Mouse (Mus musculus) heart, postnatal 0 days (tissue): Measurements from ENCODE around the gene Armc5. TPM values are rescaled to one million over a fixed set of nuclear protein-coding genes. Genes with fewer than 3 reads are reported as not detected.

Experiments
- ATAC-seq: fragments of 200-750 bp; cut with Nextera tagmentation; 2 replicates; pipeline ENCODE4 v1.8.0; 2017; ENCODE audit warnings: low read depth, moderate number of reproducible peaks, moderate library complexity; ENCODE audit not compliant: insufficient read depth
- DNase-seq: peaks from one replicate; pipeline ENCODE4 v3.0.0-alpha.2; 2016; ENCODE audit warnings: low spot score
- H3K27ac ChIP-seq: fragments of 300-500 bp; sonication (generic); 2 replicates; pipeline ENCODE4 v1.5.1; 2014; ENCODE audit warnings: low read depth, mild to moderate bottlenecking
- H3K27me3 ChIP-seq: fragments of 300-500 bp; sonication (generic); 2 replicates; pipeline ENCODE4 v1.6.1; 2014; ENCODE audit warnings: low read length, mixed read lengths; ENCODE audit not compliant: control insufficient read depth, insufficient read depth
- H3K36me3 ChIP-seq: fragments of 300-500 bp; sonication (generic); replicated peaks from 2 replicates; pipeline ENCODE4 v1.6.1; 2014; ENCODE audit warnings: low read length, mixed read lengths; ENCODE audit not compliant: control insufficient read depth, insufficient read depth
- H3K4me1 ChIP-seq: fragments of 300-500 bp; sonication (generic); 2 replicates; pipeline ENCODE4 v1.6.1; 2014; ENCODE audit warnings: antibody characterized with exemption; ENCODE audit not compliant: control insufficient read depth, insufficient read depth
- H3K4me2 ChIP-seq: fragments of 300-500 bp; sonication (generic); 2 replicates; pipeline ENCODE4 v1.6.1; 2014; ENCODE audit warnings: low read depth, mild to moderate bottlenecking, low read length, moderate library complexity
- H3K4me3 ChIP-seq: fragments of 300-500 bp; sonication (generic); 2 replicates; pipeline ENCODE4 v1.5.1; 2014; ENCODE audit warnings: low read depth, low read length
- H3K9ac ChIP-seq: fragments of 300-500 bp; sonication (generic); replicated peaks from 2 replicates; pipeline ENCODE4 v1.6.1; 2014; ENCODE audit warnings: low read depth, low read length, mixed read lengths
- H3K9me3 ChIP-seq: fragments of 300-500 bp; sonication (generic); replicated peaks from 2 replicates; pipeline ENCODE4 v1.6.1; 2016; ENCODE audit warnings: low read length; ENCODE audit not compliant: control insufficient read depth
- CTCF ChIP-seq: IDR thresholded peaks from 2 replicates; pipeline ENCODE4 v1.5.1; 2016; ENCODE audit warnings: antibody characterized with exemption, control low read depth, low read depth
- EP300 ChIP-seq: IDR thresholded peaks from 2 replicates; pipeline ENCODE4 v1.6.1; 2016; ENCODE audit warnings: antibody characterized with exemption, low read depth
- WGBS: fragments of 180-500 bp; shearing (Covaris S2); extraction: QIAGEN DNeasy Blood & Tissue Kit; methylation state at CpG from one replicate; pipeline ENCODE4 v1.1.7; 2014; 5-methylcytosine and 5-hydroxymethylcytosine counted together
- polyA plus RNA-seq: library from polyadenylated mRNA; unstranded; fragments of >200 nt; fragmentation: Nextera tagmentation; extraction: Ambion mirVana; gene quantifications from 2 replicates; pipeline ENCODE4 v1.2.1, GENCODE M21; 2015
- total RNA-seq: library from RNA; depleted of rRNA; stranded (reverse); fragments of >200 nt; gene quantifications from 2 replicates; pipeline ENCODE4 v1.2.3, GENCODE M21; 2014; ENCODE audit warnings: low replicate concordance

Gene Armc5
- total and polyA plus RNA-seq, 2 experiments from 2014 or later: 8.9 to 18.9 TPM

DNA sequence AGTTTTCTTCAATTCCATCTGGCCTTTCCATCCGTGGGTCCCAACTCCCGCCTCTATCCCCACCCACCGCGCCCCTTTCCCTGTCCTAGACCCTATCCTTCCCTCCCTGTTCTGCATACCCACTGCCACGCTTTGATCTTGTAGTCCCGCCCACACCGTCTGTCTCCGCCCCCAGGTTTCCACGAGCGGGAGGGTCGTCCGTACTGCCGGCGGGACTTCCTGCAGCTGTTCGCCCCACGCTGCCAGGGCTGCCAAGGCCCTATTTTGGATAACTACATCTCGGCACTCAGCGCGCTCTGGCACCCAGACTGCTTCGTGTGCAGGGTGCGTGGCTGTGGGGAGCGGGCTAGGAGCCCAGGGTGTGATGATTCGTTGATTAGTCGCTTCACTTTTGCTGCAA is 15.5 kb downstream of the Armc5 start:
- Histone ChIP-seq H3K9me3 (no peaks in the 10 kb centered on the region), H3K27ac (no peak overlapping the region), H3K4me3 (no peak overlapping the region), H3K9ac (no peak overlapping the region), H3K36me3 (peaks cover 52% of the 10 kb centered on the region), H3K4me1 (peaks cover 25% of the 10 kb centered on the region), H3K27me3 (no peaks in the 10 kb centered on the region), H3K4me2 (no peak overlapping the region)
- no peak for ATAC-seq
- WGBS: 40% methylated on average over 24 of the region's 24 CpGs
- TF ChIP-seq CTCF: no peak
- TF ChIP-seq EP300: no peak
- DNase-seq: no peak

DNA sequence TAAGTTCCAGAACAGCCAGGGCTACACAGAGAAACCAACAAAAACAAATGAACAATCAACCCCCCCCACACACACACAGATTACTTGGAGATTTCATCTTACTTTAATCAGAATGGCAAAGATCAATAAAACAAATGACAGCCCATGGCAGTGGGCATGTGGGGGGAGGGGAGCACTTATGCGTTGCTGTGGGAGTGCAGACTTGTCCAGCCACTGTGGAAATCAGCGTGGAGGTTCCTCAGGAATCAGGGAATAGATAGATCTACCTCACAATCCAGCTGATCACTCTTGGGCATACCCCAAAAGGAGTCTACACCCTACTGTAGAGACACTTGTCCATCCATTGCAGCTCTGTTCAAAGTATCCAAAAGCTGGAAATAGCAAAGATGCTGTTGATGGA is 17.8 kb downstream of the Armc5 start:
- 65% methylated on average over 2 of the region's 2 CpGs for WGBS
- Histone ChIP-seq H3K4me3 (no peak overlapping the region), H3K4me1 (peaks cover 17% of the 10 kb centered on the region; the same call in 1 of the 2 replicates), H3K9me3 (no peaks in the 10 kb centered on the region), H3K9ac (no peak overlapping the region), H3K27ac (no peak overlapping the region), H3K4me2 (no peak overlapping the region), H3K27me3 (no peaks in the 10 kb centered on the region), H3K36me3 (peaks cover 40% of the 10 kb centered on the region)
- DNase-seq (no peak), ATAC-seq (no peak)
- TF ChIP-seq CTCF (no peak), EP300 (no peak)

GRCm38 (mm10) chr7:128255757-128256156 is 18.6 kb downstream of the Armc5 start:
- DNase-seq (no peak), ATAC-seq (no peak)
- Histone ChIP-seq H3K27me3 (no peaks in the 10 kb centered on the region), H3K36me3 (peaks cover 33% of the 10 kb centered on the region), H3K4me1 (peaks cover 17% of the 10 kb centered on the region; the same call in 1 of the 2 replicates), H3K9me3 (no peaks in the 10 kb centered on the region), H3K9ac (no peak overlapping the region), H3K27ac (no peak overlapping the region), H3K4me2 (no peak overlapping the region), H3K4me3 (no peak overlapping the region)
- WGBS: 81% methylated on average over 5 of the region's 5 CpGs
- TF ChIP-seq EP300 (no peak), CTCF (no peak)

DNA sequence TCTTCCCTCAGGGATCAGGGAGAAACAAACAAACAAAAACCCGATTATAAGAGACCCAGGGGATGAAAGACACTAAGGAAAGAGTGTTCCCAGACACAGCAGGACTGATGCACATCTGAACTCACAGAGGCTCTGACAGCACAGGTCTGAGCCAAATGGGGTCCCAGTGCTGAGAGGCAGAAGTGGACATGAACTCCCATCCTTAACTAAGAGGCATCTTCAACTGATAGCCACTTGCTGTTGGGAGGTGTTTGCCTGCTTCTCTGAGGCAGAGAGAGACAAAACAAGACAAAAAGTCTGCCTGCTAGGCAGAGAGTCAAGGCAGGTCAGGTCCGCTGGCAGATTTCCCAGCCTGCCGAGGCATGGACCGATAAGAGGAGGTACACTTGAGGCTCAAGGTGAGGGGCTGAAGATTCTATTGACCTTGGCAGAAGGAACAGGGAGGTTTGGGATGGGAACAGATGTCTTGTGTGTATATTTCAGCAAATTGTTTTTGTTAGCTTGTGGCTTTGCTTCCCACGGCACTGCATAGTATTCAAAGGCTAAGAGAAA is 19.7 kb downstream of the Armc5 start:
- Histone ChIP-seq H3K9me3 (no peaks in the 10 kb centered on the region), H3K27me3 (no peaks in the 10 kb centered on the region), H3K27ac (peak overlapping the region; percentile 19), H3K4me2 (0 out of 2 replicates have a peak overlapping the region, but pooled peaks have one; percentile 2), H3K4me3 (no peak overlapping the region), H3K36me3 (peaks cover 25% of the 10 kb centered on the region), H3K9ac (no peak overlapping the region), H3K4me1 (peaks cover 17% of the 10 kb centered on the region; the same call in 1 of the 2 replicates)
- no peak for TF ChIP-seq EP300
- TF ChIP-seq CTCF: no peak
- peak; percentile 55; the same call in 1 of the 2 replicates for ATAC-seq
- peak; percentile 58 for DNase-seq
- WGBS: 11% methylated on average over 5 of the region's 5 CpGs

GRCm38 (mm10) chr7:128265411-128265810 is 28.3 kb downstream of the Armc5 start, which contains the start of gene Slc5a2:
Slc5a2 (plus strand) TSS chr7:128265657.
- H3K36me3 ChIP-seq: no peaks in the 10 kb centered on the region
- ATAC-seq: no peak

DNA sequence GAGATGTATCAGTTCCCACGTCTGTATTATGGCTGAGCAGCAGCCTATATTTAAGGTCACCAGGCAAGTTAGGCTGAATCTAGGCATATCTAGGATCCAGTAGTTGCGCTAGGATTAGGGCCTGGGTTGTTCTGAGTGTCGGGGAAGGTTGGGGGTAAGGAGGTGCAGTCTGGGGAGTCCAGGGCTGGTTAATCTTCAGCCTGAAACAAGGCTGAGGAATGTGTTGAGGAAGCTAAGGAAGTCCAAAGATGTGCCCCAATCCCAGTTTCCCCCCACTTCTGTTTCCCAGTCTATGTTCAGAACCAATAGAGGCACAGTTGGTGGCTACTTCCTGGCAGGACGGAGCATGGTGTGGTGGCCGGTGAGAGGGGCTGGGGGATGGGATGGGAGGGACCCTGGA is 28.9 kb downstream of the Armc5 start:
- Histone ChIP-seq H3K4me1 (peaks cover 10% of the 10 kb centered on the region; the same call in 1 of the 2 replicates), H3K27ac (no peak overlapping the region), H3K4me2 (no peak overlapping the region), H3K4me3 (no peak overlapping the region), H3K36me3 (no peaks in the 10 kb centered on the region), H3K27me3 (no peaks in the 10 kb centered on the region), H3K9ac (no peak overlapping the region), H3K9me3 (no peaks in the 10 kb centered on the region)
- 76% methylated on average over 5 of the region's 5 CpGs for WGBS
- TF ChIP-seq CTCF: no peak
- no peak for TF ChIP-seq EP300
- no peak for DNase-seq
- no peak for ATAC-seq

More at GRCm38 (mm10) chr7:128265411-128265810, 28.3 kb downstream of the Armc5 start, which contains the start of gene Slc5a2:
- Histone ChIP-seq H3K27ac (no peak within 1 kb of the TSS), H3K27me3 (no peaks in the 10 kb centered on the region), H3K4me2 (no peak within 1 kb of the TSS), H3K9ac (no peak within 1 kb of the TSS), H3K4me3 (no peak within 1 kb of the TSS), H3K4me1 (peaks cover 4% of the 10 kb centered on the region; the same call in 1 of the 2 replicates), H3K9me3 (no peaks in the 10 kb centered on the region)
- TF ChIP-seq CTCF (no peak), EP300 (no peak)
- DNase-seq: no peak
- WGBS: 77% methylated on average over 6 of the region's 6 CpGs
